Mouse (Mus musculus): ENCODE measurements around the gene Stat6.
A peak's percentile ranks its signal among the peaks of the same experiment; 100 is the strongest.

Gene Stat6

GRCm38 (mm10) chr10:127615034-127615374 lies 27.8 kb upstream of the Stat6 start:
- DNase-seq (ENCODE audit: low spot score), result no peak

- DNase-seq (ENCODE audit: low spot score), result no peak
These were observed 27.2 kb upstream of the Stat6 start for GRCm38 (mm10) chr10:127615591-127615990.

- no peak for DNase-seq (ENCODE audit: low spot score)
These were observed 26.5 kb upstream of the Stat6 start for GRCm38 (mm10) chr10:127616261-127616679.

- no peak for DNase-seq (ENCODE audit: low spot score)
These were observed 25.5 kb upstream of the Stat6 start for GRCm38 (mm10) chr10:127617294-127617693.

- DNase-seq (ENCODE audit: low spot score), result no peak
These were observed 24.6 kb upstream of the Stat6 start for GRCm38 (mm10) chr10:127618173-127618572.

GRCm38 (mm10) chr10:127619119-127619721 lies 23.6 kb upstream of the Stat6 start:
- no peak for DNase-seq (ENCODE audit: low spot score)

GRCm38 (mm10) chr10:127619941-127620405 lies 22.8 kb upstream of the Stat6 start:
- no peak for DNase-seq (ENCODE audit: low spot score)

GRCm38 (mm10) chr10:127620406-127621190 lies 22.2 kb upstream of the Stat6 start, which contains the start of gene Lrp1:
TSS of gene Lrp1 (minus strand) at chr10:127621148.
- no peak for DNase-seq (ENCODE audit: low spot score)

- no peak for DNase-seq (ENCODE audit: low spot score)
These were observed 21.4 kb upstream of the Stat6 start for GRCm38 (mm10) chr10:127621191-127622056.

GRCm38 (mm10) chr10:127622057-127622392 lies 20.8 kb upstream of the Stat6 start:
- no peak for DNase-seq (ENCODE audit: low spot score)

GRCm38 (mm10) chr10:127622661-127623060 lies 20.1 kb upstream of the Stat6 start:
- DNase-seq (ENCODE audit: low spot score), result no peak

GRCm38 (mm10) chr10:127623439-127624216 lies 19.2 kb upstream of the Stat6 start:
- no peak for DNase-seq (ENCODE audit: low spot score)

- no peak for DNase-seq (ENCODE audit: low spot score)
These were observed 16.4 kb upstream of the Stat6 start for GRCm38 (mm10) chr10:127626433-127626832.

GRCm38 (mm10) chr10:127631261-127632214 lies 11.2 kb upstream of the Stat6 start:
- no peak for DNase-seq (ENCODE audit: low spot score)

GRCm38 (mm10) chr10:127632668-127633271 lies 10.0 kb upstream of the Stat6 start:
- DNase-seq (ENCODE audit: low spot score), result no peak

GRCm38 (mm10) chr10:127640421-127640820 lies 2.4 kb upstream of the Stat6 start:
- DNase-seq (ENCODE audit: low spot score), result no peak

GRCm38 (mm10) chr10:127641861-127642771 lies 670 bp upstream of the Stat6 start:
- DNase-seq (ENCODE audit: low spot score), result peak; percentile 82

GRCm38 (mm10) chr10:127643553-127644238 lies 910 bp downstream of the Stat6 start:
- peak; percentile 69 for DNase-seq (ENCODE audit: low spot score)

- no peak for DNase-seq (ENCODE audit: low spot score)
These were observed 3.0 kb downstream of the Stat6 start for GRCm38 (mm10) chr10:127645791-127646190.

Data from c-Kit-positive CD71-positive TER-119-positive erythroid progenitor cells, embryonic 14.5 days (primary cell).